Mouse (Mus musculus) Patski (cell line): ENCODE measurements around the gene Adamtsl1. TPM values are rescaled to one million over a fixed set of nuclear protein-coding genes. Genes with fewer than 3 reads are reported as not detected.

Experiments
- ATAC-seq: fragments of 100-300 bp; one replicate; pipeline ENCODE4 v1.8.0; 2021
- CTCF ChIA-PET: fragments of 350-600 bp; sonication (Branson Sonifier 250); formaldehyde crosslinking; loops from one replicate; lab custom pipeline; 2022; ENCODE audit warnings: inconsistent platforms; lab: Charles Lee
- POLR2A ChIA-PET: fragments of 350-600 bp; sonication (Branson Sonifier 250); formaldehyde crosslinking; loops from one replicate; lab custom pipeline; 2022; ENCODE audit warnings: antibody characterized with exemption, inconsistent platforms; lab: Charles Lee
- DNase-seq: peaks from one replicate; pipeline ENCODE4 v3.0.0-alpha.2; 2011; ENCODE audit warnings: low read depth, low spot score
- H3K27me3 ChIP-seq: fragments of 371-371 bp; one replicate; pipeline ENCODE4 v1.5.1; 2021
- CTCF ChIP-seq: fragments of 100-300 bp; IDR thresholded peaks from one replicate; pipeline ENCODE4 v1.5.1; 2021
- in situ Hi-C: fragments of 300-500 bp; cut with MboI; formaldehyde crosslinking; loops from 3 replicates; pipeline ENCODE4 v1.11.1; 2018; ENCODE audit warnings: low pct_unique_long_range_greater_than_20kb, mixed read lengths
- polyA plus RNA-seq: library from polyadenylated mRNA; unstranded; gene quantifications from one replicate; pipeline ENCODE4 v1.2.3, GENCODE M21; 2021

Gene Adamtsl1
- polyA plus RNA-seq, 1 experiment from 2014 or later = not detected

DNA sequence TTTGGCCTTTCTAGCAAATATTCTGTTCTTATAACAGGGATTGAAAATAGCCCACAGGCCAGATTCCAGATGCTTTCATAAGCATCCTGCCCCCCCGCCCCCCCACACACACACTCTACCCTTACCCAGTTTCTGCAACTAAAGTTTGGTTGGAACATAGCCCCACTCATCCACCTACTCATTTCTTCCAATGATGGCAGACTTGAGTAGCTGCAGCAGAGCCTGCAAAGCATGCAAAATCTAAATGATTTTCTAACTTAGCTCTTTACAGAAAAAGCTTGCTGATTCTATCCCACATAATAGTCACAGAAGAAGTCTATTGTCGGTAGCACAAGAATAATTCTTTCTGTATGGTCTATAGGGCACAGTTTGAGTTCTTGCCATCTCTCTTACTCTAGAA lies 760.7 kb downstream of the Adamtsl1 start:
- in situ Hi-C loops = no loop called here
- DNase-seq (no peak), ATAC-seq (no peak)
- no peak for TF ChIP-seq CTCF
- CTCF ChIA-PET = no interaction called here
- no peaks in the 10 kb centered on the region for H3K27me3 ChIP-seq
- POLR2A ChIA-PET = no interaction called here

DNA sequence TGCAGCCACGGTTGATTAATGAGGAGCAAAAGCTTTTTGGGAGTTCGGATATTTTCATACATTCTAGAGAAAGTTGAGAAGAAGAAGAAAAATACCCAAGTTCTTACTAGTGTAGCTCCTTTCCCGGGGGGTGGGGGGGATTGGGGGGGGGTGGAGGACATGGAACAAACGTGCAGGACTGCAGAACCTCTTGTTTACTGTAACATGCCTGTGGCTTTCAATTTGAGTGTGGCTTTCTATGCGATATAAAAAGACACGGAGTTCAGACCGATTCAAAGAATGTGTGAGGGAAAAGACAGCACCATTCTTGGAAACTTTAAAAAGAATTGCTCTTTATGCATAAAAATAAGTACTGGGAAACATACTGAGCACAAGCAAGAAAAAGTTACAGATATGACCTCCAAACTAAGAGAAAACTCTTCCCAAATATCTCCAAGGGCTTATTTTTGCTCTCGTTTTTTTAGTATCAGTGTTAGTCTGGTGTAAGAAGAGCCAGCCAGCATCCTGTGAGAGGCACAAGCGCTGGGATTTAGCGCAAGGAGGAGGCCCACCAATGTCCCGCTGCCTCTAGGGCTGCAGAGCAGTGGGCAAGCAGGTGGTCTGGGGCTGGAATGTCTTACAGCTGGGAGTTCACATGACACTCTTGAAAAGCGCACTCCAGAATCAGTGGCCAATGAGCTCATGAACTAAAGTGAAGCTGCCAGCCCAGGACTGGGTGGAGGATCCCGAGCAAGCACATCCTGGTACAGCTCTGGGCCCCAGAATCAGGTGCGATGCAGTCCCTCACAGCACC lies 762.2 kb downstream of the Adamtsl1 start:
- DNase-seq = no peak
- in situ Hi-C loops = no loop called here
- no peaks in the 10 kb centered on the region for H3K27me3 ChIP-seq
- no peak for TF ChIP-seq CTCF
- ChIA-PET CTCF (no interaction called here), POLR2A (no interaction called here)
- no peak for ATAC-seq

DNA sequence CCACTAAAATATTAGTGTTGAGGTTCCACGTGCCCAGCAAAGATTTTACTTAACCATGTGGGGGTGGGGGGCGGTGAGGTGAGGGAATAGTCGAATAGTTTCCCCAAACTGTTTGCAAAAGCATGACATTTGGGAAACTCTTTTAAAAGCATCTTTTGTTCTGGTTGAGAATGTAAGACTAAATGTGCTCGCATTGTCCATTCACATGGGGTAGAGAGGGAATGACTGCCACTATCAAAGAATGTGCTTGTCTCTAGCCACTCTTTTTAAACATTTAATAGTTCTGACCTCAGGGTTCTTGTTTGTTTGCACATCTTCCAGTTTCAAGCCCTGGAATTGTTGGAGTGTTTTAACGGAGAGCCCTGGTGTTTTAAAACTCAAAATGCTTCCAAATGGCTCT lies 764.6 kb downstream of the Adamtsl1 start:
- DNase-seq = no peak
- no peak for ATAC-seq
- in situ Hi-C loops = no loop called here
- no peak for TF ChIP-seq CTCF
- ChIA-PET CTCF (no interaction called here), POLR2A (no interaction called here)
- H3K27me3 ChIP-seq = no peaks in the 10 kb centered on the region

DNA sequence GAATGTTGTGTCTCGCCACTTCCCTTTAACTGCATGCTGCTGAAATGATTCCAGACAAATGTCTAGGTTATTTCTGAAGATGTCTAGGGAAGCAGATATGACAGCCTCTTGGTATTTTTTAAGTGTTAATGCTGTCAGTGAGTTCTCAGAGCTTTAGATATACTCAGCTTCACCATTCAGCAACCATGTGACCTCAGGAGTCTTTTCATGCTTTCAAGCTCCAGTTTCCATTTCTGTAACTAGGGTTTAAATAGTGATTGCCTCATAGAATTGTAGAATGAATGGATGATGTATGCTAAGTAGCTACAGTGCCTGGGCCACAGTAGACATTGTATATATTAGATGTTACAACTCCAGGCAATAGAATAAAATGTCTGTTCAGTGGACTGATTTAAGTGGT lies 772.6 kb downstream of the Adamtsl1 start:
- ChIA-PET CTCF (no interaction called here), POLR2A (no interaction called here)
- no peak for TF ChIP-seq CTCF
- no peak for DNase-seq
- in situ Hi-C loops = no loop called here
- no peaks in the 10 kb centered on the region for H3K27me3 ChIP-seq
- no peak for ATAC-seq

DNA sequence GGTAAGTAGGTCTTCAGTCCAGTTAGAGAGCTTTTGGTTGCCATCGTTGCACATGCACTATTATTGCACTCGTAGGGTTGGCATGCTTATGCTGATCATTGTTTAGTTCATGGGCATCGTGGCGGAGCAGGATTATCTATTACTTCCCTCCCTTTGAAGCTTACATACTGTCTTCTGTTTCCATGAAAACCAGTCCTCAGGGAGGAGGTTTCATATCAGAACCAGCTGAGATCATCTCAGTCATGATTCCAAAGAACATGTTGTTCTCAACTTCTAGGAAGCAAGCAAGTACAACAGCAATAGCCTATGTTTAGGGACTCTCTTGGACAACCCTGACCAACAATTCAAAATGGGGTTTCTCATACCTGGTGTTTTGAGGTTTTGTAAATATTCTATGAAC lies 774.3 kb downstream of the Adamtsl1 start:
- no peaks in the 10 kb centered on the region for H3K27me3 ChIP-seq
- TF ChIP-seq CTCF = no peak
- POLR2A ChIA-PET = no interaction called here
- no peak for DNase-seq
- in situ Hi-C loops = no loop called here
- CTCF ChIA-PET = no interaction called here
- ATAC-seq = no peak

DNA sequence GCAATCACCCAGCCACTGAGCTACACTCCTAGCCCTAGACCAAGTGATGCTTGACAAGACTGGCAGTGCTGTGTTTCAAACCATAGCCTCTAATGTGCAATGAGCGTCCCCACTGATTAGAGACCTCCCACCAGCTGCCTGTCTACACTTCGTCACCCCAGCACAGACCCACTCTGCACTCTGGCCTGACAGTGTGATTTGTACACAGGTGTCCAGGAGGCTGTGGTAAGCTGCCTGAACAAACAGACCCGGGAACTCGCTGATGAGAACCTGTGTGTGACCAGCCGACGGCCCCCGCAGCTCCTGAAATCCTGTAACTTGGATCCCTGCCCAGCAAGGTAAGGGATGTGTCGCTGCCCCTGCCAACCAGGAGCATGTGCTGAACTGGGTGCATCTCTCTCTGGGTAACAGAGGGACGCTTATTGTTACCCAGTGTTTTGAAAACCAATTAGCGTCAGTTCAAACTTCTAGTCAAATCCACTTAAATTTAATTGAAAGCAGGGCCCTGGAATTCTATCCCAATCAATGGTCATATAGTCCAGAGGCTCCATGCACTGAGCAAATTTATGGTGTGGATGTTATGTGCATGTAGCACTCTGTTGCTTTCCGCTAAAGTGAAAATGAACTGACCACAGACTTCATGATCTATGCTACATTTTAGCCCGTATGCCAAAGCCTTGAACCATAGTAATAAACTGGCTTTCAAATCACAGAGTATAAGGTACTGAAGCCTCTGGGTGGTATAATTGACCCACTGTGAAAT lies 775.7 kb downstream of the Adamtsl1 start:
- ChIA-PET POLR2A (no interaction called here), CTCF (no interaction called here)
- TF ChIP-seq CTCF = no peak
- H3K27me3 ChIP-seq = no peaks in the 10 kb centered on the region
- DNase-seq (no peak), ATAC-seq (no peak)
- in situ Hi-C loops = no loop called here

DNA sequence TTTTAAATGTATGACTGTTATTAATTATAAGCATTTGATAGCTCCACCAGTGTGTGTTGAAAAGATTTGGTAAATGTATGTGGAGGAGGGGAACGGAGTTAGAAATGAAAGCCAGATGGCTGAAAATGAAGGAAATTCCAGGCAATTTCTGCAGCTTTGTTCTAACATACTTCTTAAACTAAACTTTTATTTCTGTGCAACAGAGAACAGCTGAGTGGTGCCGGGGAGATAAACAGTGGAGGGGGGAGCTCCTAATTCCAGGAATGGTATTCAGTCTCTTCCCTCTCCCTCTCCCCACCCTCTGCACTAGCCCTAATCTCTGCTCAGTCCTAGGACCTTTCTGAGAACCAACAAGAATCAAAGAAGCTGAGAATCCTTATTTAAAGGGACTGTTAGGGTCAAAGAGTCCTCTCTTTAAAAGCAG lies 780.9 kb downstream of the Adamtsl1 start:
- ATAC-seq = no peak
- in situ Hi-C loops = no loop called here

DNA sequence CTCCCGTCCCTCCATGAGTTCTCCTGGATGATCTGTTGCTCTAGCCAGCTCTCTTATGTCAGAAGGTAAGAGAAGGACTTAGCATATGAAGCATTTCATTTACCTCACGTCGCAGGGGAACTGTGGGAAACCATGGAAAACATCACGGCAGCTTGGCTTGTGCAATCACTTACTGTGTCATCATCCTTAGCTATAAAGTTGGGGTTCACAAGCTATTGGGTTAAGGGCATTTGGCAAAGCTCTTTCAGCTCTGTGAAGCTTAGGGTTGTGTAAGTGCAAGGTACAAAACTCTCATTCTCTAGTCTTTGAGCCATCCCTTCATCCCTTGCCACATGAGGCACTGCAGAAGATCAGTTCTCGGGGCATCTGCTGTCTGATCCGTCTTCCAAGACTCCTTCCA lies 787.5 kb downstream of the Adamtsl1 start:
- DNase-seq = no peak
- TF ChIP-seq CTCF = no peak
- H3K27me3 ChIP-seq = no peaks in the 10 kb centered on the region
- ATAC-seq = no peak
- in situ Hi-C loops = no loop called here
- ChIA-PET POLR2A (no interaction called here), CTCF (no interaction called here)

More for the DNA sequence above, 780.9 kb downstream of the Adamtsl1 start:
- no peak for DNase-seq
- ChIA-PET POLR2A (no interaction called here), CTCF (no interaction called here)
- H3K27me3 ChIP-seq = no peaks in the 10 kb centered on the region
- no peak for TF ChIP-seq CTCF

DNA sequence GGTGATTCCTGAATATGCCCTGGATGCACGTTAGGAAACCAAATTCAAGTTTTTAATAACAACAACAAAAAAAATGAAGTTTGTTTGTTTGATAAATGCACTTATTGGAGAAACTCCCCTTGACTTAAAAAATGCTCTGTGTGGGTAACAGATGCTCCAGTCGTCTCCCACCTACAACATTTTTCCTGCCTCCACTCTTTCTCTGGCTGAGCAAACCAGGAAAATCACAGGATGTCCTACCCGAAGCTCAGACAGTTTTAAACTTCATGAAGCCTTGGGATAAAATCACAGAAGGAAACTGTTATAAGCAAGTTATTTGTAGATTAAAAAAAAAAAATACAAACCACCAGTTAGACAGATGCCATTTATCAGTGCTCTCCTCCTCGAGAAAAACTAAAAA lies 788.1 kb downstream of the Adamtsl1 start:
- in situ Hi-C loops = no loop called here
- TF ChIP-seq CTCF = no peak
- ChIA-PET POLR2A (no interaction called here), CTCF (no interaction called here)
- no peak for ATAC-seq
- H3K27me3 ChIP-seq = no peaks in the 10 kb centered on the region
- no peak for DNase-seq

DNA sequence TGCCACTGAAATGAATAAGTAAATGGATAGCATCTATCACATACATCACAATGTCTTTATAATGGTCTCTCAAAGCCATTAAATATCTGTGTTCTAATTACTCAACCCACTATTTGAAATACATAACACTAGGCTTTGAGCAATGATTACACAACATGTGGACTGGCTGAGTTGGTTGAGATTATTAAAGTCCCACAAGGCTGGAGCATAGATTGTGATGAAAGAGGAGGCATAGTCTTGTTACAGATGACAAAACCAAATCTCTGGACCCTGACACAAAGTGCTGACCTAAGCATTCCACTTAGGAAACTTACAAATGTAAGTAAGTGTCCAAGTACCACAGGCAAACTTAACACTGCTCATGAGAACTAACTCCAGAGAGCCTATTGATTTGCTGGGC lies 792.8 kb downstream of the Adamtsl1 start:
- POLR2A ChIA-PET = no interaction called here

DNA sequence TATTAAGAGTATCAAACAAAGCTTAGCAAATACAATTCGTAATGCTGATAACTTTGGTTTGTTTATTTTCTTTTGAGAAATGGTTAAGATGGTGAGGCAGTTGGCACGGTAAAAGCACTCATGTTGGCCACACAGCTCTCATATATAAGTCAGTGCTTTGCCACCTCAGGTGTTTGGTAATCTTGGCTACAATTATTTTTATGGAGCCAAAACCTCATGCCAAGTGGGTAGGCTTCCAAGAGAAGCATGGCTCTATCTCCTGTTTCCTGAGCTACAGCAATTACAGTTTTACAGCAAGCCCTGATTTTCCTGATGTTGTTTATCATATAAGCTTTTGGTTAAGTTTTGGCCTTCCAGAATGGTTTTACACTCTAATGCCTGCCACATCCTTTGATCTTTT lies 795.2 kb downstream of the Adamtsl1 start:
- DNase-seq (no peak), ATAC-seq (no peak)
- POLR2A ChIA-PET = no interaction called here
- CTCF ChIA-PET = no interaction called here
- in situ Hi-C loops = no loop called here
- no peaks in the 10 kb centered on the region for H3K27me3 ChIP-seq
- no peak for TF ChIP-seq CTCF

More for the DNA sequence above, 792.8 kb downstream of the Adamtsl1 start:
- DNase-seq (no peak), ATAC-seq (no peak)
- H3K27me3 ChIP-seq = no peaks in the 10 kb centered on the region
- CTCF ChIA-PET = no interaction called here
- in situ Hi-C loops = no loop called here
- TF ChIP-seq CTCF = no peak
